Mouse (Mus musculus) cerebellum, postnatal 25 days (tissue): Measurements from ENCODE around the gene Lrrn3.

Source experiments
- DNase-seq, 2 experiments: peaks; one replicate each; pipeline ENCODE4 v3.0.0; 2021; ENCODE audit warnings: mixed read lengths in 2 of 2

Gene Lrrn3

DNA sequence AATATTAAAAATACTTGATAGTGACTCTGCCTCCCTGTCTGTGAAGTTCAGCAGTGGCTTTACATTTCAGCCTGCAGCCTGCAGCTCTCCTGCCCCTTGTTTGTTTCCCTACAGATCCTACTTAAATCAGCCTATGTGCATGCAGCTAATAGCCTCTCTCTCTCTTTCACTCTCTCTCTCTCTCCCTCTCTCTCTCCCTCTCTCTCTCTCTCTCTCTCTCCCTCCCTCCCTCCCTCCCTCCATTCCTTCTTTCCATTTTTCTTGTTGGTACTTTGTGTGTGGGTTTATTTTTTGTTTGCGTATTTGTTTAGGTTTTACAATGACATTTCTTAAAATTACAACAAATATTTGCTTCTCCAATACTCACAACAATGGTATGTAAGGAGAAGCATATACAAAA lies at the start of gene Lrrn3:
Gene Lrrn3, minus strand, starts transcription at position 101 of the 400 bp plus-strand sequence.
- no peak for DNase-seq

DNA sequence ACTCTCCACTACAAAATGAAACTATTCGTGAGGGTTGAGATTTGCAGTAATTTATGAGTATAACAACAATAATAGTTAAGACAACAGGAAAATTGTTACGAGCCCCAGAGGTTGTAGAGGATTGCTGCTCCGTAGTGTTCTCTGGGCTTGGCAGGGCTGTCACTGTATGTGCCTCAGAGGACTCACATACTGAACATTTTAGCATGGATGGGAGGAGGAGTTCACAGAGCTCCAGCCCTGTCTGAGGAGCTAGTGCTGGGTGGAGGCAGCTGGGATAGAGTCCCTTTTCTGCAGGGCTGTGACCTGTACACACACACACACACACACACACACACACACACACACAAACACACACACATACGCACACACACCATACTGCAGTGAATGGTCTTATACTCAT lies 42.2 kb upstream of the Lrrn3 start:
- no peak for DNase-seq

DNA sequence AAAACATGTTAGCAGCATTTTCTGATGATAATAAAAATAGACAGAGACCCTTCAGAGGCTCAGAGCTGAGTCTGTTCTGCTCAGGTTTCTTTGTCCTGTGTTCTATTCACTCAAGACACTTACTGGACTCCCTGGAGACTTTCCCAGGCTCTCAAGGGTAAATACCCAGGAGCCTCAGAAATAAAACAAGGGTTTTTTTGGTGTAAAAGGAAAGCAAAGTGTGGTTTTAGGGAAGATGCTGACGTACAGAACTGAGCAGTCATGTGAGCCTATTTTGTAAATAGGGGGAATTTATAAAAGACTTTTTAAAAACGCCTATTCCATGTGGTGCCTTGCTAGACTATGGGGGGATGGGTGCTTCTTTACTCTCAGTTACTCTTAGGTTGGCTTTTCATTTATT lies 40.5 kb upstream of the Lrrn3 start:
- DNase-seq: no peak

DNA sequence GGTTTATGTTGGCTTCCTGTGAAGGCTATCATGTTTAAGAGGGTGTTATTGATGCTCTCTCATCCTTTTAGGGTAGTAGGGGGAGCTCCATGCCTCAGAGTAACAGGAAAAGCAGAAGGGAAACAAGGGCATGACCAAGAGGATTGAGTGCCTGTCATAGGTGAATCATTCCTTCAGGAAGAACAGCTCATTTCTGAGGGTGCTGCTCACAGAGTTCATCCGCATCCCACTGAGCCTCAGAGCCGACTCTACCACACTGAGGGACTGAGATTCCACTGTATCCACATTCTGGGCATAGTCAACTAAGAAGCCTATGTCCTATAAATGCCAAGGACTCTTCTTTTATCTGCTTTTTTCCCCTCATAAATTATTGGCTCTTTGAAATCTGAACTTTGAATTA lies 35.4 kb upstream of the Lrrn3 start:
- DNase-seq: no peak

DNA sequence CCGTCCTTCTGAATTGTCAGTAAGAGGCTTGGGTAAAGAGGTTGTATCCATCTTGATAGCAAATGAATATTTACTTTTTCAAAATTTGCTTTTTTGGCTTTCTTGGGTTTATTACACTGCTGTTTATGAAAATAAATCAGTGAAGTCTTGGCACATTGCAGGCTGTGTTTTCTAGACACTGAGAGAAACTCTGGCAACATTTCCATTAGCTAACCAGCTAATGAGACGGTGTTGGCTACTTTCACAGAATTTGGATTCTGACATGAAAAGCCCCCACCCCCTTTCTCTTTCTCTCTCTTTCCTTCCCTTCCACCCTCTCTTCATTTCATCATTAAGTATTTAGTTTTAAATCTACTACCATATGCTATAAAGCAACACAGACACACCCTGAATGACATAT lies 34.1 kb upstream of the Lrrn3 start:
- no peak for DNase-seq

DNA sequence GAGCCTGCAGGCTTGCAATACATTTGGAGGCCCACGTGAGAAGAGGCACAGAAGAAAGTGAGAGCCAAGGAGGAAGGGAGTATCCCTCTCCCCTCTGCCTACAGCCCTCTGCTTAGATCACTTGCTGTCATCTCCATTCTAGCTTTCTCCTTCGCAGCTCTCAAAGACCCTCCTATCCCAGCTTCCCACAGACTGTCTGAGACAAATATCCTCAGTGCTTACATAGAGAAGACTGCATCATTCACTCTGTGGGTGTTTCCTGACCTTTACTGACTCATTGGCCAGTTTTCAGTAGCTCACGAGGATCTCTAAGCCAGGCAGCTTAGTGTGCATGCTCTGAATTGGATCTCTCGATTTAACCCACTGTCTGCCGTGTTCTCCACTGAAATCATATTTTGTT lies 32.7 kb upstream of the Lrrn3 start:
- DNase-seq: no peak

DNA sequence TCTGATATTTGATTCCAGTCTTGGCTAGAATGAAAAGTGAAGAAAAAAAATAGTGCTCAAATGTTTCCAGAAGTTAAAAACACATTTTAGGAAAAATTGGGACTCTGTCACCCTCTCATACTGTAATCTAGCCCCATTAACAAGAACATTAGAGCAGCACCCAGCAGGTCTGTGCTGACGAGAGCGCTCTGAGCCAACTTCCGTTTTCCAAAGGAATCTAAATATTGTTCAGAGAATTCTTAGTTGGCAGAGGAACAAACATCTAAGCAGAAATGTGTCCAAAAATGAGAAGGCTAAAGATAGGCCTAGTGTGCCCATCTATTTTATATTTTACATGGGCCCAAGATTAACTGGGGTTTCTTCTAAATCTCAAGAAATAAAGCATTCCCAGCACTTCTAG lies 24.4 kb upstream of the Lrrn3 start:
- DNase-seq: no peak

DNA sequence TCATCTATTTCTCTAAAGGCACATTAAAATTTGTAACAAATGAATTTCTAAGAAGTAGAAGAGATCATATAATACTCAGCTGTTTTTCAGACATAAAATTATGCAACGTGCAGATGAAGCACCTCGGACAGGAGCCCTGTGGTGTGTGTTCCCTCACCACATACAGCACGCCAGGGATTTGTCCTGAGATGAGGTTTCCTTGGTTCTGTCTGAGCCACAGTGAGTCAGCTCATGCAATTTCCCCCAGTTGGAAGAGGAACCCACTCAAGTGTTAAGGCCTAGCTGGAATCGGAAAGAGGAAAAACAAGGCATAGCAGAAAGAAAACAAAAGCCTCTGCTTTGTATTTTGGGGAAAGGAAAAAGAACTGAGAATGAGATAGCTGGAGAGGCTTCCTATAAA lies 22.4 kb upstream of the Lrrn3 start:
- DNase-seq: no peak

DNA sequence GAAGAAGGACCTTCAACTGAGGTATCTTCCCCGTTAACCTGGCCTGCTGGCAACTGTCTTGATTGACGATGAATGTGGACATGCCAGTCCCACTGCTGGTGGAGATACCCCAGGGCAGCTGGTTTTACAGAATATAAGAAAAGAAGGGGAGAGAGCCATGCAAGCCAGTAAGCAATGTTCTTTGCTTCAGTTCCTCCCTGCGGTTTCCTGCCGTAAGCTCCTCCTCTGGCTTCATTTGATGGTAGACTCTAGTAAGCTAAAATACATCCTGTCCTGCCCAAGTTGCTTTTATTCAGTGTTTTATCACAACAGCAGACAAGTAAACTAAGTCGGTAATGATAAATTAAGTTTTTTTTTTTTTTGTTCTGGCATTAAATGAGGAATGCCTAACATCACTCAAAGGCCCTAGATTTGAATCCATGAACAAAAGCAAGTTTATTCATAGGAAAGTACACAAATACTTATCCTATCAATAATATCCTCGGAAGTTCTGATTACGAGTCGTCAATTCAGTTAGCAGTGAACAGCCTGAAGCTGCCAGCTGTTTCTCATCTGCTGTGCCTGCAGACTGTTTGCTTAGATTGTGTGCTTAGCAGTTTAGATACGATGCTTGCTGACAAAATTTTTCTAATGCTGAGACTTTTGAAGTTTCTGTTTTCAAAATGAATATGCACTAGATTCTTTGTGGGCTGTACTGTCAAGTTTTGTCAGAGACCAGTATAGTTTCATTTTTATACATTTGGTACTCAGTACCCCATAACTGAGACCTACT lies 14.0 kb upstream of the Lrrn3 start:
- DNase-seq: no peak

DNA sequence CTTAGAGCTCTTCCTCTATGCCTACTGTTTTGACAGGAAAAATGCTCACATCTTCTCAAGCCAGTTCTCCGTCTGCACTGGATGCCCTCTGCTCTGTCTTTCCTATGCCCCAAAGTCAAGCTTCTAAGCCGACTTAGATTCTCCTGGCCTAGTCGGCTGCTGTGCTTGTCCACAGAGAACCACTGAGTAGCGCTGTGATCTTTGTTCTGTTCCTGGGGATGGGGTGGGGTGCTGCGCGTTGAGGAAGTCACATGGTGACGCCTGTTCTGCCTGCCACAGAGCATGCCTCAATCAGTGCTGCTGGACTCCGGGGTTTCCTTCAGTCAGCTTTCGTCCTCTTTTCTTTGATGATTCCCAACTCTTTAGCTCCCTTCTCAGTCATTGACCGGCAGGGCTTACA lies 8.4 kb upstream of the Lrrn3 start:
- DNase-seq: peak in 1 of 2 experiments; percentile 12

DNA sequence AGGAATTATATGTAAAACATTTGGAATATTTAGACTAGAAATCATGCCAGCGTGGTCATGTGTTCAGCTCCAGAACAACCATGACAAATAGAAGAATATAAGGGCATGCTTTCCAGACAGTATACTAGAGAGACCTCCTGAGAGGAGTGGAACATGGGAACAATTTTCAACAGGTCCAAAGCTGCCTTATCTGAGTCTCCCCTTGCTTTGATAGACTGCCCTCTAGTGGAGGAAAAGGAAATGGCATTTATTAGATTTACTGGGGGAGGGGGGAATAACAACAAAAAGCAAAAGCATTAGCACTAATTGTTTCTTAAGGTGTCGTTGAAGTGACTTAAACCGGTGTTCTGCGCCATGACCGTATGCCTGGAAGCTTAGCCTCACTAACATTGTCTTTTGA lies 774 bp upstream of the Lrrn3 start:
- peak in 1 of 2 experiments; percentile 22 for DNase-seq

DNA sequence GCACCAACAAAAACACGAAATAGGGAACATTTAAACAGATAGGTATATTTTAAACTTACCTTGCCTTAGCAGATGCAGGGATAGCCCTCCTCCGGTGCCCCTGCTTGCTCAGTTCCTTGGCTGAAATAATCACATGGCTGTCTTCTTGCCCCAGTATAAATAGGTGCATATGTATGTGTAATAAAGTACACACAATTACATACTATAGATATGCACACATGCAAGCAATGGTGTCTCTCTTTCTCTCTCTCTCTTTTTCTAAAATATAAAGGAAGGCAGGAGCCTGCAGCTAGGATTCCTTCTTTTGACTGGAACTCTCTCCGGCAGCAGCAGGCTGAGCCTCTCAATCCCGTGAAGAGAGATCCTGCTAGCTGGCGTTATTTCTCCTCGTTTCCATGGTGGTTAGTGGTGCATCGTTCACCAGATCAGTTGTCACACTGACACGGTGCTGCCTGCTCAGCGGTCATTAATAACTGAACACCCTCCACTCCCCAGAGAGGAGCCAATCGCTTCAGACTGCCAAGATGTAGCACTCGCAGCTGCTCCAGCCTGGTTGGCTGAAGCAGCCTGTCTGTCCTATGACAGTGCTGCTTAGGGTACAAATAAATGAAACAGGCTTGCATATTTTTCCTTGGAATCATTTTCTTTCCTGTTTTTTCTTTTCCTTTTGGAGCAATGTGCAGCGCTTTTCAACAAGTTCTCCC lies 567 bp downstream of the Lrrn3 start:
- peak; percentile 79 for DNase-seq

DNA sequence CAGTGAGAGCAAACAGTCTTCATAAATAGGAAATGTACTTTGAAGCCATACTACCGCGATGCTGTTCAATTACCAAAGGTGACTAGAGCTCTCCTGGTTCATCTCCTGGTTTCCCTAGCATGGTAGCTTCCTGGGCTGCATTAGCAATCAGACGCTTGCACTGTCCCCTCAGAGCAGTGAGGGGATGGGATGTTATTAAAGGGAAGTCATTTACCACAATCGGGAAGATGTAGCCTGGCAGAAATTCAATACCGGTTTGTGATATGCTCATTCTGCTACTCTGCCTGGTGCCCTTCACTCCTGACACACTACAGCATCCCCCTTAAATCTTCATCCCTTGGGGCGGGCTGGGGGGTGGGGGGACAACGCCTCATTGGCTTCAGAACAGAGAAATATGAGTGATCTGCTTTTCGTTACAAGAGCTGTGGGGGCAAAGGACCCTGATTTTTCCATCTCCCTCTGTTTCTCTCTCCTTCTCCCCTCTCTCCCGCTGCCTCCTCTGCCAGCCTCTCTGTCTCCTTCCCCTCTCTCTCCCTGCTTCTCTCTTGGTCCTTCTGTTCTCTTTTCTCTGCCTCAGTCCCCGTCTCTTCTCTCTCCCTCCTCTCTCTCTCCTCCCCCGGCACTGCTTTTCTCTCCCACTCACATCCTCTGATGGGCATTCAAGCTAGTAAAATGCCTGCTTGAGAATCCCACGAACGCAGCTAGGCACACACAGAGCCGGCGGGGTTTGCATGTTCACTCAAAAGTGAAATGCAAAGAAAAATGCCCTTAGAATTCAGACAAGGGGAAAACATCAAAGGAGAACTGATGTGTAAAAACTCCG lies 1.3 kb downstream of the Lrrn3 start:
- DNase-seq: peak; percentile 51 to 59

DNA sequence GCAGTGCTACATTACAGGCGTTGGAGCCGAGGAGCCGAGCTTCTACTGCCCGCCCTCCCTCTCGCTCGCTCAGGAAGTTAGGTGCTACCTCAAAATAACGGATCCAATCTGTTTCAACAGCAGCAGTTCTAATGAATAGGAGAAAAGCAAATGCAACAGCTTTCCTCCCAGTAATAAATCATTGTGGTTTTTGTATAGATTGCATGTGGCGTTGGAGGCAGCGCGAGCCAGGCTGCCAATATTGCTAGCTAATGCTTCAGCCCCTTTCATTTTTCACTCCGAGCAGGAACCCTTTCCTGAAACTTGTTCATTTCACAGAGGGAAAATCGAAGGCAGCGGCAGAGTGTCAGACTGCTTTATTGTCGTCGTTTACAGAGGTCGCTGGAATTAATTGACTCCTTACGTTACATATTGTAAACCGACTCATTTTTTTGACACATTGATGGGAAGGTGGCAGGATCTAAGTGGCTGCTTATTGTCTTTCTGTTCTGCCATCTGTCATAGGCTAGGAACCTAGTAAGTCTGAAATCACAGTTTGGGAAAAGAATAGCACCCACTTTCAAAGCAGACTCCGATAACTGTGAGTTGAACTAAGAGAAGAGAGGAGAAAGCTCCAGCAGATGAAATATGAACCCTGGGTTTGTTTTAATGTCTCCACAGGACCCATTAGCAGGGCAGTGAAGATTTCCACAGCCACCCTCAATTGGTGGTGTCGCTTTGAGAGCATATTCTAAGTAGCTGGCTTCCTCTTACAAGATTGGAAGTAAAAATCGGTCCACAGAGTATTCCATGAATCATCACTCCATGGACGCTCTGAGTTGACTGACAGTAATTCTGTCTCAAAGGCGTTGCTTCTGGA lies 2.4 kb downstream of the Lrrn3 start:
- DNase-seq: peak; percentile 60 to 61

DNA sequence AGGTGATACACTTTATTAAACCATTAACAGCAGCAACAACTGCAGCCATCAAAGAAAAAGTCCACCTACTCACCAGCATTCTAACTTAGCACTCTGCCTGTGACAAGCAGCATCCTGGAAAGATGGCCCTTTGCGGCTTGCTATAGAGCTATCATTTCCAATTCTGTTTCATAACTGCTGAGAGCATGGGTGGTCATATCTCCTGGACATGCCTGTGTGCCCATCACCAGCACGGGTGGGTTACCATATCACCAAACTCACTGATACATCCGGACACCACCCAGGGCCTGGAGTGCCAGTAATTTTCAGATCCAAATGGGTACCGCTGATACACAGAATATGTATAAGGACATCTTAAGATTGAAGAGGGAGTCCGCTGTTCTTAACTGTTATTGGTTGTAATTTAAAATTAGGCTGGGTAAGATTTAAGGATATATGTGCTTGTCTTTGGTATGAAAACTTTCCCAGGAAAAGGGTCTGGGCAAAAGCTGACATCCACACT lies 3.1 kb downstream of the Lrrn3 start:
- peak; percentile 28 to 50 for DNase-seq

DNA sequence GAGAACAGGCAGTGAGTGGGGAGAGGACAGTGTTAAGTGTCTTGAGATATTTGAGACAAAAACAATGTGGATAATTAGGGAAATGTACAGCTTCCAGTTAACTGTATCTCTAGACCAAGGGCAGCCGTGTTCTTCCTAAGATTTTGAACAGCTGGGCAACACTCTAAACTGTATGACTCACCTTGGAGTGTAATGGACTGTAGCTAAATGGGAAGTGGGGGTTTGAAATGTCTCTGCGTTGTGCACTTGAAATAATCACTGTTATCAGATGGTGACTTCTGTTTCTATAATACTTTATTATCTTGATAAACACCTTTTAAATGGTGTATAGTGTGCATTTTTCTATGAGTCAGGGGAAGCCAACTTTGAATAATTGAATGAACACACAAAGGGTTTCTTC lies 4.7 kb downstream of the Lrrn3 start:
- no peak for DNase-seq

DNA sequence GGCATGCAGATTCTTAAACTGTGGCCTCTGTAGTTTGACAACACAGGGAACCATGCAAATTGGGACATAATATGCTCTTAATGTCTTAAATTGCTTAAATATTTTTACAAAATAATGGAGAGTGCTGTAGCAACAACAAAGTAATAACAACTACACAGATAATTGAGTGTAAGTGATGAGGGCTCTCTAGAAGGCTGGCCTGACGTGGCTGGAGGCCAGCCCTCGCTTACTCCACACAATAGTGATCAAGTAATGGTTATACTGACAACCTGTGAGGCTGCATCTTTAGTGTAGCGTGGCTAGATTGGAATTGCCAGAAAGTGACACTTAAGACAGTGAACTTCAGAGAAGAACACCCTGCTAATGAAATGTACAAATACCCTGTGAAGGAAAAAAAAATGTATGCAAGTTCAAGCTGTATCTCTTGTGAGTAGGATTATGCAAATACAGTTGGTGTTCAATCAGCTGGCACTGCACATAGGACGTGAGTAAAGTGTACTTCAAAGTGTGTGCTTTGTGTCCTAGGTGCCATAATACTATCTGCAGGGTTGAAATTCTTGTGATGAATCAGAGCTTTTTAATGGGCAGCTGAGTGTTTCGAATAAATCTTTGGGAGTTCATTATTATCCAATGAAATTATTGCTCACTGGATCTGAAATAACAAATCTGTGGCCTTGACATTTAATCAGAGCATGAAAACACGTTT lies 17.0 kb downstream of the Lrrn3 start:
- no peak for DNase-seq

DNA sequence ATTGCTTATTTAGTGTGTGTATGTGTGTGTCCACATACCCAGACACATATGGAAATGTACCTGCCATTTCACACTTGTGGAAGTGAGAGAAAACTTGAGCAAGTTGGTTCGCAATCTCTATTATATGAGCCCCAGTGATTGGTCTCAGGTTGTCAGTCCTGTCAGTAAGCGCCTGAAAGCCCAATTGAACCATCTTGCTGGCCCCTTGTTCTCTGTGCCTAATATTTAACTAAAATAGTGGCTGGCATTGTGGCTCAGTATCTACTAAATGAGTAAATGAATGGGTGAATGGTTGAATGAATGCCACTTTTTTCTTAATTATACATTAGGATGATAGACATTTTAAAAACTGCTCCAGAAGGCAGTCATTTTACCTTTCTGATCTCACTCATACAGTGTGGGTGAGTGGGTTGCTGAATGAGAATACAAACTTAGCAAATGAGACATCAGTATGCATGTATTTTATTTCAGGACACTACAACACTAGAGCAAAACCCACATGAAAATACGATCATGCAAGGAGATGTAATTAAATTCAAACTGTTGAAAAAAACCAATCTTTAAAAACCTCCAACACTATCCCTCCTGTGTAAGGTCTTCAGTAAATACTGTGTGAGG lies 17.7 kb downstream of the Lrrn3 start:
- DNase-seq: no peak

DNA sequence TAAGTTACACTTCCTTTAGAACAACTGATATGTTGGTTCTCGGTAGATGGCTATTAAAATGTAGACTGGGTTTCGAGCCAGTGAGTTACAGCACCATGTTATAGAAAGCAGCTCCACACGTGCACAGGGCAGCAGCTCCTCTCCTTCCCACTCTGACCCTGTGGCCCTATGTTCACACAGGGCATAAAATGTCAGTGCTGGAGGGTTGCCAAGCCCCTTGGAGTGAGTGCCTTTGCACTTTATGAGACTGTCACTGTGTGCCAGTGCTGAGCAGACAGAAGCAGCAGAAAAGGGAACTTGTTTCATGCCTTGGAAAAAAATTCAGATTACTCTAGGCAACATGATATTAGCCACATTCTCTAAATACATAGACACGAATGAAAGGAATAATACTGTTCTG lies 47.8 kb downstream of the Lrrn3 start:
- DNase-seq: peak; percentile 18 to 42

DNA sequence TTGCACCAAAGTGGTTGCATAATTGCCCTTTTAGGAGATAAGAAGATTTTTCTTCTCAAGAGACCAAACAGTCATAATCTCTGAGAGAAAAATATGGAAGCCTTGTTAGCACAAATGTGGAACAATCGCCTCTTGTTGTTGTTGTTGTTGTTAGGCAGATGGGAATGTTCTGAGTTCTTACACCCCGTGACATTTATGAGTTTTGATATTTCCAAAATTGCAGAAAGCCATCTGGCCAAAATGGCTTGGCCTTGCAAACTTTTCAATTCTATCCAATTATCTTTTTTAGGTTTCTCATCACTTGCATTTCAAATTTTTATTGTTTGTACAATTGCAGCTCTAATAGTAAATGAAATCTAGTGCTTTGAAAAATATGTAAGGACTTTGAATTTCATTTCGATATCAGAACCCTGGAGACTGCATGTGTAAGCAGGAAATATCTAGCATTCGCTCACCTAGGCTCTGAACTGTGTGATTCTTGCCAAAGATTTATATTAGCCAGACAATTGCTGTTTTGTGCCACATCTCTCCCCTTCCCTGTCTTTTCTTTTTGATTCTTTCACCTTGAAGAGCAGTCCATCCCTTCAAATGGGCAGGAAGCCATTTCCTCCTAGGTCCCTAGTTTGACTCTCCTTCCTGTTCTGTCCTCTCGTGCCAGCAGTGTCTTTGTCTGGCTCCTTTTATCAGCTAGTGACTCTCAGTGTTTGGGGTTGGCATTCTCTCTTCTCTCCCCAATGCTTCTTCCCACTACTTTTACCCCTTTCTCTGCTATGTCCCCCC lies 49.8 kb downstream of the Lrrn3 start:
- DNase-seq: peak; percentile 8 to 12
